Mouse (Mus musculus): Measurements from ENCODE around the gene Slc35d1.

DNA sequence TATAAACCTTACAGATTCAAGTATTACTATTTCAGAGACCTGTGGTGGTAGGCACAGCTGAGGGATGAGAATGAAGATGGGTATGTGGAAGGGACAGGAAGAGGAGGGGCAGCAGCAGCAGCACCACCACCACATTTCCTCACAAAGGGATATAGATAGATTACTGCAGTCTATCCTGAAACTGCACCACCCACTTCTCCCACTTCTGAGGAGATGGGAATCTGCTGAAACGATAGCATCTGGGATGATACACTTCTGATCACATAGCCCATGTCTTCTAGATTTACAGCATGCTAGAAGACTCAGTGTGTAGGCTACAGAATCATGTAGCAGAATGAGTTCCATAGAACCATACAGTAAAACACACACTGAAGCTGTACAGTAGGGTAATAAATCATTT lies 37.3 kb downstream of the Slc35d1 start:
- no peak for TF ChIP-seq CTCF (IDR thresholded peaks at IDR 0.05; ENCODE audit: low read depth)
- no peak for TF ChIP-seq EP300 (IDR thresholded peaks at IDR 0.05; ENCODE audit: low read depth)

Measured in liver, embryonic 14.5 days (tissue).